Mouse (Mus musculus) G1E-ER4 (cell line): ENCODE measurements around the gene Fscn3. TPM values are rescaled to one million over a fixed set of nuclear protein-coding genes. Genes with fewer than 3 reads are reported as not detected.

ENCODE experiments used
- GATA1 ChIP-seq: IDR thresholded peaks from one replicate; pipeline ENCODE4 v1.8.0; 2012; ENCODE audit warnings: low read length, inconsistent platforms
- polyA plus RNA-seq: library from polyadenylated mRNA; stranded (reverse); fragments of >175 nt; gene quantifications from 2 replicates; pipeline ENCODE4 v1.2.3, GENCODE M21; 2012

The Fscn3 gene
- polyA plus RNA-seq, 1 experiment = not detected

DNA sequence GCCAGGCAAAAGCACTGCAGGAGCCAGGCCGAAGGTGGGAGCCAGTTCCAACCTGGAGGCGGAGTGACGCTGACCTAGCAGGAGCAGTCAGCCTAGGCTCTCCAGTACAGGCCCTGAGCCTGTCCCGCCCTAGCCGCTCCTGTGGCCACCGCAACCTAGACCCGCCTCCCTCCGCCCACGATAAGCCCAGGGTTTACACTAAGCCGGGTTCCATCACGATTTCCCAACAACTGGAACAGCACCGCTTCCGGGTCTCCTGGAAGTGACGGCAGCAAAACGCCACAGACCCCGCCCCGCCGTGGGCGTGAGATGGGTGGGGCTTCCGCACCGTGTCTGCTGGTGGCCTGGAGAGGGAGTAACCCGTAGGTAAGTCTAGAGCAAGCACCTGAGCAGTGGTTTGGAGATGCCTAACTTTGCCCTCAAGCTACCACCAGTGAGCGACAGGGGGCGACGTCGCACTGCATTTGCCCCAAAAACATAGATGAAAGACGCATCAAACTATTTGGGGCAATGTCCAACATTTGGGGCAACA is 6.1 kb upstream of the Fscn3 start:
- no peak for TF ChIP-seq GATA1

DNA sequence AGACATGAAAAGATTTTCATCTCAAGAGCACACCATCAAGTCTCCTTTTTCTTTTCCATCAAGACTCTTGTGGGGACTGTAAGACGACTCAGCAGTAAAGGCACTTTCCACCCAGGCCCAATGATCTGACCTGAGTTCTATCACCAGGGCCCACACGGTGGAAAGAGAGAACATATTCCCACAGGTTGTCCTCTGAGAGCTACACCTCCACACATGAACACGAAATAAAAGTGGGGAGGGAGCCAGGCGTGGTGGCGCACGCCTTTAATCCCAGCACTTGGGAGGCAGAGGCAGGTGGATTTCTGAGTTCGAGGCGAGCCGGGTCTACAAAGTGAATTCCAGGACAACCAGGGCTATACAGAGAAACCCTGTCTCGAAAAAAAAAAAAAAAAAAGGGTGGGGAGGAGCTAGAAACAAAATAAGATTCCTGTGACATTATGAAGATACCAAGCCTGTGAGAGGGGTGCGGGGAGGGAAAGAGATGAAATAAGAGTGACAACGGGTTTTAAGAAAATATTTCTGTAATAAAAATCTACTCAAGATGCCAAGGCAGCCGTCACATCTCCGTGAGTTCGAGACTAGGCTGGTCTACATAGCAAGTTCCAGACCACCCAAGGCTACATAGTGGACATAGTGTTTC is 4.8 kb upstream of the Fscn3 start:
- TF ChIP-seq GATA1 = no peak

DNA sequence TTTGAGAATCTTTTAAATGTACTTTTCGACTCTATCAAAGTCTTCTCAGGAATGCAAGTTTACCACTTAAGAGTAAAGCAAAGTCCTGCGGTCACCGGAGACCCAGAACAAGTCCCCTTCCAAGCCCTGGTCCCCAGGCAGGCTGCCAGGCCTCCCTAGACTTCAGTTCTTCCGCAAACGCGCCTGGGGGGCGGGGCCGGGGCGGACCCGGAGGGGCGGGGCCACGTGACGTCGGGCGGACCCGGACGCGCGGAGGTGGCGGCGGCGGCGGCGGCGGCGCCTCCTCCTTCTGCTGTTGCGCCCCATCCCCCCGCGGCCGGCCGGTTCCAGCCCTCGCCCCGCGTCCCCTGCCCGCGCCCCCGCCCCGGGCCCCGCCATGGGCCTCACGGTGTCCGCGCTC is 4.3 kb upstream of the Fscn3 start, which contains the start of gene Arf5:
Gene Arf5, plus strand, starts transcription at position 248 of the 400 bp plus-strand sequence.
- no peak for TF ChIP-seq GATA1

DNA sequence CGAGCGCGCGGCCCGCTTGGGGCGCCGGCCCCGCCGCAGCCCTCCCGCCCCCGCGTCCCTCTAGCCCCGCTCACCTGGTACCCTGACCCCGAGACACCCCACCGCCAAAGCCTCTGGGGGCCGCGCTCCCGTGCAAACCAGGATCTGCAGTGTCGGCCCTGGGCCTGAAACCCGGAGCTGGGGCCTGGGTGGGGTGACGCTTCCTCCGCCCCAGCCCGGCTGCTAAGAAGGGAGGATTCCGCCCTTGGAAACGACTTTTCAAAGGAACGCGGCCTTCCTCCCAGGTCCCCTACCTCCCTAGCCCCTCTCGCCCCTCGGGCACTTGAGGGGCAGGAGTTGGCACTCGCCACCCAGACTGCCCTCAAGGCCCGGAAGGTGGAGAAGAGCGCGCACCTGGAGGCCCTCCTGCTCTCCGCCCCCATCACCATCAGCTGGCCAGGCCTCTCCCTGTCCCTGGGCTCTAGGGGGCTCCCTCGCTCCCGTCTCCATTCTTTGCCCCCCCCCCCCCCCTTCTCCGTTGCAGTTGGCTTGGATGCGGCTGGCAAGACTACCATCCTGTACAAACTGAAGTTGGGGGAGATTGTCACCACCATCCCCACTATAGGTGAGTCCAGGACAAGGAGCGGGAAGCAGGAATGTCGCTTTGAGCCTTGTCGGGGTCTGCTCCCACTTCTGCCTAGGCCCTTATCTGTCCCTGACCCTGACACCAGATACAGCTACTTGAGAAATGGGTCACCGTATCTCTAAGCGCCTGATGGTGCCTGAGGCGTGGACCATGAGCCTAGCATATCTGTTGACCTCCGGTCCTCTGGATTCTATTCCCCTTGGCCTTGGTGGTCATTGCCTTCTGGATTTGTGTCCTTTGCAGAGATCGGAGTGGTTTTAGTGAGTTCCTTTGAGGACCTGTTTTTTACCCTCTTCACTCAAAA is 3.6 kb upstream of the Fscn3 start:
- TF ChIP-seq GATA1 = peak; percentile 22

DNA sequence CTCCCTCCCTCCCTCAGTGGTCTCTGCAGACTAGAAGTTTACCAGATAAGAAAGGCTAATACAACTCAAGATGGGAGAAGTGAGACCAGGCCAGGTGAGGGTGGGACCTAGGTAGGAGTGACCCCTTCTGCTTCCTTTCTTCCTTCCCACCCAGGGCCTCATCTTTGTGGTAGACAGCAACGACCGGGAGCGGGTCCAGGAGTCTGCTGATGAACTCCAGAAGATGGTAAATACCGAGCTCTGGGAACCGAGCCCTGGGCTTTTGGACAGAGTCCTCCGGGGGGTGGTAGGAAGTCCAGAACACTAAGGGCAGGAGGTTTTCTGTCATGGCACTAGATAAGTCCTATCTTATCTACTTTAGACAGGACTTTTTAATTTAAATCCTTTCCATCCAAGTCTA is 2.6 kb upstream of the Fscn3 start:
- TF ChIP-seq GATA1 = no peak

DNA sequence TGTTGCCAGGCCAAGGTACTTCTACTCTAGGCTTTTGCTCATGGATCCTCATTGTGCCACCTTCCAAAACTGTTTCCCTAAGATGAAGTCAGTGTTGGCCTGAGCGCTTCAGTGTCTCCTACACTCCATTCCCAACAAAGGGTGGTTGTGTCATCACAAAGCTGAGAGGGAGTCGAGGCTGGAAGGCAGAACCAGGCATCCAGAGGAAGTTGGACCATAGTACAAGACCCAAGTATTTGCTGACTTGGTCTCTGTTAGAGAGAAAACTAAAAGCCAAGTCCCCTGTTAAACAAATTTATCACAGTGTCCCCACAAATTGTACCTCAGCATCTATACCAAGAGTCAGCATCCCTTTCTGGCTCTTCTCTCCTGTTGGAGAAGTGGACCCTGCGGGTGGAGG is 701 bp downstream of the Fscn3 start, which contains the start of gene Gcc1:
Gene Gcc1, minus strand, starts transcription at position 101 of the 400 bp plus-strand sequence.
- TF ChIP-seq GATA1 = no peak

DNA sequence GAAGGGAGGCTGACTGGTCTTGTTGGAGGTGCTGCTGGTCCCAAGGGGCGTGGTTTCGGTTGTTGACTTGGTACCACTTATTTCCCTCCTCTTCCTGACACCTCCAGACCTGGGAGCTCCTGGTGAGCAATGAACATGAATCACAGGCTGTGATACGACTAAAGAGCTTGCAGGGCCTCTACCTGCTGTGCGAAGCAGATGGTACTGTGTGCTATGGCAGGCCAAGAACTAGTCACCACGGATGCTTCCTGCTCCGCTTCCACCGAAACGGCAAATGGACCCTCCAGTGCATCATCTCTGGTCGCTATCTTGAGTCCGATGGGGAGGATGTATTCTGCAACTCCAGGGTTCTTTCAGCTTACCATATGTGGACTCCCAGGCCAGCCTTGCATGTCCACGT is 2.3 kb downstream of the Fscn3 start:
- no peak for TF ChIP-seq GATA1

DNA sequence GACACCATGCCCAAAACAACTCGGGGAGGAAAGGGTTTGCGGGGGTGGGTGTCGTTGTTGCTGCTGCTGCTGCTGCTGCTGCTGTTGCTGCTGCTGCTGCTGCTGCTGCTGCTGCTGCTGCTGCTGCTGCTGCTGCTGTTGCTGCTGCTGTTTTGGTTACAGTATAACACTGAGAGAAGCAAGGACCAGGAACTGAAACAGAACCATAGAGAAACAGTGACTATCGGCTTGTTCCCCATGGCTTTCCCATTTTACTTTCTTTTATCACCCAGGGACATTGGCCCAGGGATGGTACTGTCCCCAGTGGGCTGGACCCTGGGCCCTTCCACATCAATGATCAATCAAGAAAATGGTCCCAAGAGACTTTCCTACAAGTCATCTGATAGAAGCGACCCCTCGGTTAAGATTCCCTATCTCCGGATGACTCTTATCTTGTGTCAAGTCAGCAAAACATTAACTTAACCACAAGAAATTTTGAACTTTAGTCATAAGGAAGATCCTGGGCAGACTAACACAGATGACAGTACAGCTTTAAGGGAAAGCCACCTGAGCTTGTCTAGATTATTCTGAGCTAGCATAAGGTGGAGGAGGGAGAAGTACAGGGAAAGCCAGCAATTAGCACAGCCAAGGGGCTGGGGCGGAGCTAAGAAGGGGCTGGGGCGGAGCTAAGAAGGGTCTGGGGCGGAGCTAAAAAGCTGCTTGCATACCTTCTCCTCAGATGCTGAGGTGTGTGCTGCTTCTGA is 3.4 kb downstream of the Fscn3 start:
- TF ChIP-seq GATA1 = no peak

DNA sequence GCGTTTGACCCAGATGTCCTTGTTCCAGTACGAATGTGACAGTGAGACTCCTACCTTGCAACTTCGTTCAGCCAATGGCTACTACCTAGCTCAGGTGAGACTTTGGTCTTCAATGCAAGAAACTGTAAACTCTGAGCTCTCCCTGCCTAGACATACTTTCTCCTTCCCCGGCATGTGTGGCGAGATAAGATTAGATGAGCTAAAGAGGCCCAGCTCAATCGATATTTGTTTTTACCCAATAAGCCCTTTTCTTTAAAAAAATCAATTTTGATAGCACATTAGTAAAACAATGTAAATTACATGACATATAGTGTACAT is 3.9 kb downstream of the Fscn3 start:
- no peak for TF ChIP-seq GATA1

DNA sequence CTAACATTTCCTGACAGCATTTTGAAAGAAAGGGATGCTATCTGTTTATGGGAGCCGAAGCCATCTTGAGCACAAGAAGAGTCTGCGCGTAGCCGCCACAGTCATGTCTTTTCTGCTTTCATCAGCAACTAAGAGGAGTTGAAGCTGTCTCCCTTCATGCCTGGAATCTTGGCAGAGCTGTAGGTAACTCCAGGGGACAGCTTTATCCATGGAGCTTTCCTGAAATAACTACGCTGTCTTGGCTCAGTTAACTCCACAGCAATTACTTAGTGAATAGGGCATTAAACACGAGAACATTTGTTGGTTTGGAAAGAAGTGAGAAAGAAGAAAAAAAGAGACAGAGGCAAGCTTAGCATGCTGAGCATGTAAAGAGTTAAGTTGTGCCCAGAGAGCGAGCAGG is 20.3 kb downstream of the Fscn3 start:
- no peak for TF ChIP-seq GATA1

DNA sequence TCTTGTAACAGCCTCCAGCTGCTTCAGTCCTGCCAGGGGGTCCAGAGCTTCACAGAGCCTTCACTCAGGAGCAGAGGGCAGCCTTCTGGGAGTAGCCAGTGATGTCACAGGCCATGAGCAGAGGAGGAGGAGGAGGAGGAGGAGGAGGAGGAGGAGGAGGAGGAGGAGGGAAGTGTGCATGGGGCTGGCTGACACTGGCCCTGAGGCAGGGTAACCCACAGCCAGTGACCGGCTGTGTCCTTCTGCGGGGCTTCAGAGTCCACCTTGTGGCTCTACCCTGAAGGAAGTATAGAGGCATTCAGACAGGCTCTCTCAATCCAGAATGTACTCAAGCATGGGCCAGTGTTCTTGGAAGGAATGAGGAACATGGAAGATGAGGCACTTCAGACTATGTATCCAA is 21.7 kb downstream of the Fscn3 start, which contains the start of gene Pax4:
Gene Pax4, minus strand, starts transcription at position 101 of the 400 bp plus-strand sequence.
- TF ChIP-seq GATA1 = no peak

DNA sequence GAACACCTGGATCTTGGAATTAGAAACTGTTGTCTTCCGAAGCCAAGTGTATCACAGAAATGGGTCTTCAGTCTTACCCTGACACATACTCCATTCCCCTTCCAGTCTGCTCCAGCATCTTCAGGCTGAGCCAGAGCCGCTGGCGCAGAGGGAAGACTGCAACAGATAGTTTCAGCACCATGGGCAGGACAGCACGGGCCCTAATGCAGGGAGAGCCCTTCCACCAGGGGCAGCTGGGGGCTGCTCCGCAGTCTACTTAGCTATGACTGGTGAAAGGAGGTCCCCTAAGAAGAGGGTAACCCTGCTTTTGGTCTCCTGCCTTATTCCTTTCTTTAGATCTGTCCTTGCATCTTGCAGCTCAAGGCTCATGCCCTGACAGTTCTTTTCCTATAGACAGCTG is 22.9 kb downstream of the Fscn3 start:
- no peak for TF ChIP-seq GATA1

DNA sequence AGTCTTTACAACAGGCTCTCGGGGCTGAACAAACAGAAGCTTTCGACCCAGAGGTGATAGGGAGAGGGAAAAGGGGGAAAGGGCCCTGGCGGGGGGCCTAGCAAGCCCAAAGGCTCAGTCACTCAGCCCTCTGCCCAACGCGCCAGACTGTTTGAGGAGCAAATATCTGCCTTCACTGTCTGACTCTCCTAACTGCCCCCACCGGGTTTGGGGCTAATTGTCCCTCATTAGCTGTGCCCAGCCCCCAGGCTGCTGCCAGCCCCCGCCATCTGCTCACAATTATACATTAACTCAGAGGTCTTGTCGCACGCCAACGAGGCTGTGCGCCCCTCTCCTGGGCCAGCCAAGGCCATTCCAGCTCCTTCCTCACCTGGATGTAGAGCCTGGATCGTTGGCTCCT is 23.4 kb downstream of the Fscn3 start:
- TF ChIP-seq GATA1 = no peak

DNA sequence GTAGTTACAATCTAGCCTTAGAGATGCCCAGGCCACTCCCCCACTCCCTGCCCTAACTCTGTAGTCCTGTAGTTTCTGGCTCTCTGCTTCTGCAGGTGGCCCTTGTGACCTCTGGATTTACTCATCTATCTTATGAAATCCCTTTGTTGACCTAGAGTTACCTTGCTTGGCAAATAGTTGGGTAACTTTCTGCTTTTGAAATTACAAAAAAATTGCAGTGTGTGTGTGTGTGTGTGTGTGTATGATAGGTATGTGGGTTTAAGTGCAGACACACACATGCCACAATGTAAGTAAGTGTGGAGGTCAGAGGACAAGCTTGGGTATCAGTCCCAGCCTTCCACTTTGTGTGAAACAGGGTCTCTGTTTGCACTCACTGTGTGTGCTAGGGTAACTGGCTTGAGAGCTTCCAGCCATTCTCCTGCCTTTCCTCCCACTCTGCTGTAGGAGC is 31.7 kb downstream of the Fscn3 start:
- TF ChIP-seq GATA1 = no peak

DNA sequence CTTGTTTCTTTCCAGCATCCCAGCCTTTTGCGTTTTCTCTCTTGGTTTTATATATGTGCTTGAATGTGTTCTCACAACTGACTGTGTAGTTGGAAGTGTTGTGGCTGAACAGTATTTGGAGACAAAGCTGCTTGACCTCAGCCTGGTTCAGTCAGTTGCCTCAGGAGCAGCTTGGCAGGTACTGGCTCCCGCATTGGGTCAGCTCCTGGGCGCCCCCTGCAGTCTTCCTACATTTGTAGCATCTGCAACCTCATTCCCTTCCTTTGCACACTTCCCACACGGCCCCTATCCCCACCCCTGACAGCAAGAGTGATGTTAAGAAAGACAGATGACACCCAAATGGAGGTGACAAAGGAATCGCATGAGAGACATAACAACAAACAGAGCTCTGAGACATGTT is 32.9 kb downstream of the Fscn3 start:
- no peak for TF ChIP-seq GATA1

DNA sequence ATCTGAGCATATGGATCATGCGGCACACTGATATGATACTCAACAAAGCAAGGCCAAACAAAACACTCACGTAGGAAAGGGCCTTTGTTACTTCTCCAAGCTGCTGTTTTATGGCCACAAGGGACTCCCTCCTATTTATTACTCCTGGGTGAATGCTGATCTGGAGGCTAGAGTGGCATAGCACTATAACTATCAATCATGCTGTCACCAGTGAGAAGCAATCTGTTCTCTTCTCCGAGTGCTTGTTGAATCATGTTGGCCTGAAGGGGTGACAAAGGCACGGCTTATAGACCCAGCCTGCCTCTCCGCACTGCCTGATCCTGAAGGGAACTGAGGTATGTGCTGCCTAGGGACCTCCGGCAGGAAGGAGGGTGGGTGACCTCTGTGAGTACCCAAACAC is 37.0 kb downstream of the Fscn3 start:
- no peak for TF ChIP-seq GATA1
